Mouse (Mus musculus) stomach, embryonic 16.5 days (tissue): ENCODE data around the gene Anxa7. TPM values are rescaled to one million over a fixed set of nuclear protein-coding genes. Genes with fewer than 3 reads are reported as not detected.

Experiments
- ATAC-seq: fragments of 200-750 bp; cut with Nextera tagmentation; 2 replicates; pipeline ENCODE4 v1.8.0; 2017; ENCODE audit warnings: moderate number of reproducible peaks, moderate TSS enrichment; ENCODE audit not compliant: insufficient read depth, low FRiP score
- H3K27ac ChIP-seq: fragments of 300-500 bp; sonication (generic); 2 replicates; pipeline ENCODE4 v1.5.1; 2014; ENCODE audit warnings: low read length
- H3K27me3 ChIP-seq: fragments of 300-500 bp; sonication (generic); 2 replicates; pipeline ENCODE4 v1.6.1; 2014; ENCODE audit warnings: low read length, control low read depth, mixed read lengths; ENCODE audit not compliant: control insufficient read depth, insufficient read depth
- H3K36me3 ChIP-seq: fragments of 300-500 bp; sonication (generic); 2 replicates; pipeline ENCODE4 v1.6.1; 2014; ENCODE audit warnings: low read length; ENCODE audit not compliant: control insufficient read depth, insufficient read depth
- H3K4me1 ChIP-seq: fragments of 300-500 bp; sonication (generic); 2 replicates; pipeline ENCODE4 v1.6.1; 2014; ENCODE audit warnings: low read length, control low read depth, mixed read lengths; ENCODE audit not compliant: control insufficient read depth, insufficient read depth
- H3K4me2 ChIP-seq: fragments of 300-500 bp; sonication (generic); 2 replicates; pipeline ENCODE4 v1.6.1; 2014; ENCODE audit warnings: low read depth, low read length, mixed read lengths
- H3K4me3 ChIP-seq: fragments of 300-500 bp; sonication (generic); replicated peaks from 2 replicates; pipeline ENCODE4 v1.5.1; 2014; ENCODE audit warnings: mild to moderate bottlenecking, low read length
- H3K9ac ChIP-seq: fragments of 300-500 bp; sonication (generic); 2 replicates; pipeline ENCODE4 v1.6.1; 2014; ENCODE audit warnings: low read length
- H3K9me3 ChIP-seq: fragments of 300-500 bp; sonication (generic); replicated peaks from 2 replicates; pipeline ENCODE4 v1.6.1; 2016; ENCODE audit warnings: low read length, control low read depth; ENCODE audit not compliant: control insufficient read depth
- WGBS: fragments of 180-500 bp; shearing (Covaris S2); extraction: QIAGEN DNeasy Blood & Tissue Kit; methylation state at CpG from one replicate; pipeline ENCODE4 v1.1.7; 2014; 5-methylcytosine and 5-hydroxymethylcytosine counted together
- polyA plus RNA-seq: library from polyadenylated mRNA; unstranded; fragments of >200 nt; fragmentation: Nextera tagmentation; extraction: Ambion mirVana; gene quantifications from 2 replicates; pipeline ENCODE4 v1.2.1, GENCODE M21; 2015

The Anxa7 gene
- polyA plus RNA-seq = 76.4 and 86.2 TPM in 2 replicates

DNA sequence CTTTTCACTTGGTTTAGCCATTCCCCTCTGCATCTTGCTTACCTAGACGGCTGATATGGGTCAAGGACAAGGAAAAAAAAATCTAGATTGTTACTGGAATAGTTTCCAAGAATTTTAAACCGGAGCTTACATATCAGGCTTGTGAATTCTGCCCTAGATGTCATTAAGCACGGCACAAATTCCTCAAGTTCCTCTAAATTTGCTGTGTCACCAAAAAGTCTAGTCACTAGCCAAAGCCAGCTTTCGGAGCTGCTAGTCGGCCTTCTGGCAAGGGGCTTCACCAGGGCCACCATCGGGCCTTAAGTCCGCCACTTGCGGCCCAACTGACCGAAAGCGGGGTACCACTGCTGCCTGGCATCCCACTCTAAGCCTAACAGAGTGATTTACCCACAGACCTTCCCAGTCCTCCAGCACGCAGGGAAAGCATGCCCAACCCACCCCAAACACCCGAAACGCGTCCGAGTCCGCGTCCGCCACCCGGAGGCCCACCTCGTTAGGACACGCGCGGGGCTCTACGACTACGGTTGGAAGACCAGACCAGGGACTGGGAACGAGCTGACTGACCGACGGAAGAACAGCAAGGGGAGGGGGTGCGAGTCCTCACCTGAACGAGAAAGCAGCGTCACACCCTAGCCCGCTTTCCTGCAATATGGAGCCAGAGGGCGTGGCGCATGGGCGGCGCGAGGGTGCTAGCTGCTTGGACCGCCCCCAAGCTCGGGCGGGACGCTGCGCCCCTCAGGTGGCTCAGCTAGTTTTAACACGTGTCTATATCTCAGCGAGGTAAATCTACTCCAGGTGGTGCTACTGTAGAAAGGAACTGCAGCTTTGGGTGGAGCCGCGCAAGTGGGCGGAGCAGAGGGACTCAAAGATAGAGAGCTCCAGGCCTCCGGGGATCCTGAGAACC lies at the start of gene Anxa7:
TSS of gene Anxa7 (minus strand) at position 843 of the 904 bp plus-strand sequence.
- Histone ChIP-seq H3K4me3 (peak within 1 kb of the TSS; percentile 82), H3K9me3 (no peaks in the 10 kb centered on the region), H3K4me2 (peak within 1 kb of the TSS; percentile 80), H3K27me3 (no peaks in the 10 kb centered on the region), H3K36me3 (no peaks in the 10 kb centered on the region), H3K9ac (peak within 1 kb of the TSS; percentile 90), H3K4me1 (peaks cover 17% of the 10 kb centered on the region), H3K27ac (peak within 1 kb of the TSS; percentile 93)
- ATAC-seq = peak; percentile 91
- under 1% methylated on average over 48 of the region's 48 CpGs for WGBS

DNA sequence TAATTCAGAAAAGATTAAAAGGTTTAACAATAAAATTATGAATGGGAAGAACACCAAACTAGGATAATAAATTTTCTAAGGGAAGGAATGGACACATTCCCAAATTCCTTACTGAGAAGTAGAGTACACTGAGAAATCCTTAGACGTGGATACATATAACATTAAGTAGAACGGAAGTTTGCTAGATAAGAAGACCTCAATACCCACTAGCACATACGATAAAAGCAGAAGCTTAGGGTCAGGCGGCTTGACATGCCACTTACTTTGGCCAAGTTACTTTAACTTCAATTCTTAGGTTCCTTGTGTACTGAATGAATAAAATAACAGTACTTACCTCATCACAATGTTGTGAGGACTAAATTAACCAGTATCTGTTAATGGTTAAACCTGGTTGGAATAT lies 49.7 kb upstream of the Anxa7 start:
- no peaks in the 10 kb centered on the region for H3K36me3 ChIP-seq
- H3K27me3 ChIP-seq = no peaks in the 10 kb centered on the region
- H3K4me3 ChIP-seq = no peak overlapping the region
- H3K9me3 ChIP-seq = no peaks in the 10 kb centered on the region
- no peak for ATAC-seq
- H3K9ac ChIP-seq = no peak overlapping the region
- no peaks in the 10 kb centered on the region for H3K4me1 ChIP-seq
- H3K27ac ChIP-seq = no peak overlapping the region
- WGBS = 84% methylated on average over 4 of the region's 4 CpGs
- H3K4me2 ChIP-seq = no peak overlapping the region

DNA sequence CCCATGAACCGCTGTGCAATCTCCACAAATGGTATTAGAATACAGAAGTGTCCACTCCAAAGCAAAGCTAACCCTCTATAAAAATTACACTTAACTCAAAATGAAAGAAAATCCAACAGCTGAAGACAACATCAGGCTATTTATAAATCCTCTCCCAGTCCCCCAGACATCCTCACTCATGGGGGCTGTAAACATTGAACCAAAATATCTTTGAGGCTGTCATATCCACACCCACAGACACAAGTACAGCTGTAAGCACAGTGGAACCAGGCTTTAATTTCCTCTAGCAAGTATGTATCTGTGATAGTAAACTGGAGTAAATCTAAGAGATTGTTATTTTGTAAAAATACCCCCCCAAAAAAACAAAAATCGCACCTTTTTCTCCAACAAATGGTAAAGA lies 40.2 kb upstream of the Anxa7 start:
- Histone ChIP-seq H3K4me2 (no peak overlapping the region), H3K9ac (no peak overlapping the region), H3K4me1 (no peaks in the 10 kb centered on the region), H3K27me3 (no peaks in the 10 kb centered on the region), H3K4me3 (no peak overlapping the region), H3K36me3 (0 out of 2 replicates have a peak, but pooled peaks cover 6% of the 10 kb centered on the region), H3K27ac (no peak overlapping the region), H3K9me3 (no peaks in the 10 kb centered on the region)
- no peak for ATAC-seq
- WGBS = 98% methylated on average over 2 of the region's 2 CpGs

GRCm38 (mm10) chr14:20508424-20508823 lies 28.5 kb upstream of the Anxa7 start:
- H3K4me3 ChIP-seq = no peak overlapping the region
- no peak overlapping the region for H3K4me2 ChIP-seq
- ATAC-seq = no peak
- WGBS = 86% methylated on average over 2 of the region's 2 CpGs
- no peaks in the 10 kb centered on the region for H3K4me1 ChIP-seq
- no peaks in the 10 kb centered on the region for H3K36me3 ChIP-seq
- H3K27me3 ChIP-seq = no peaks in the 10 kb centered on the region
- no peaks in the 10 kb centered on the region for H3K9me3 ChIP-seq
- H3K27ac ChIP-seq = no peak overlapping the region
- H3K9ac ChIP-seq = no peak overlapping the region

- Histone ChIP-seq H3K9ac (no peak overlapping the region), H3K36me3 (peaks cover 6% of the 10 kb centered on the region; the same call in 1 of the 2 replicates), H3K4me1 (no peaks in the 10 kb centered on the region), H3K27ac (no peak overlapping the region), H3K27me3 (no peaks in the 10 kb centered on the region), H3K4me3 (no peak overlapping the region), H3K4me2 (no peak overlapping the region), H3K9me3 (no peaks in the 10 kb centered on the region)
- WGBS = 93% methylated on average over 10 of the region's 10 CpGs
- ATAC-seq = no peak
Measured at GRCm38 (mm10) chr14:20502966-20503365, 23.0 kb upstream of the Anxa7 start.

GRCm38 (mm10) chr14:20499982-20500381 lies 20.0 kb upstream of the Anxa7 start:
- no peaks in the 10 kb centered on the region for H3K9me3 ChIP-seq
- 92% methylated on average over 3 of the region's 3 CpGs for WGBS
- no peak overlapping the region for H3K9ac ChIP-seq
- H3K4me1 ChIP-seq = no peaks in the 10 kb centered on the region
- no peak overlapping the region for H3K4me3 ChIP-seq
- H3K4me2 ChIP-seq = no peak overlapping the region
- peaks cover 14% of the 10 kb centered on the region; the same call in 1 of the 2 replicates for H3K36me3 ChIP-seq
- no peaks in the 10 kb centered on the region for H3K27me3 ChIP-seq
- H3K27ac ChIP-seq = no peak overlapping the region
- ATAC-seq = no peak

GRCm38 (mm10) chr14:20496603-20497002 lies 16.7 kb upstream of the Anxa7 start, which contains the start of gene Mss51:
Gene Mss51, minus strand, starts transcription at chr14:20496901.
- Histone ChIP-seq H3K27me3 (no peaks in the 10 kb centered on the region), H3K4me2 (no peak within 1 kb of the TSS), H3K36me3 (peaks cover 21% of the 10 kb centered on the region), H3K4me1 (no peaks in the 10 kb centered on the region), H3K27ac (no peak within 1 kb of the TSS), H3K9ac (no peak within 1 kb of the TSS), H3K4me3 (no peak within 1 kb of the TSS), H3K9me3 (no peaks in the 10 kb centered on the region)
- no peak for ATAC-seq
- WGBS = 72% methylated on average over 2 of the region's 2 CpGs

DNA sequence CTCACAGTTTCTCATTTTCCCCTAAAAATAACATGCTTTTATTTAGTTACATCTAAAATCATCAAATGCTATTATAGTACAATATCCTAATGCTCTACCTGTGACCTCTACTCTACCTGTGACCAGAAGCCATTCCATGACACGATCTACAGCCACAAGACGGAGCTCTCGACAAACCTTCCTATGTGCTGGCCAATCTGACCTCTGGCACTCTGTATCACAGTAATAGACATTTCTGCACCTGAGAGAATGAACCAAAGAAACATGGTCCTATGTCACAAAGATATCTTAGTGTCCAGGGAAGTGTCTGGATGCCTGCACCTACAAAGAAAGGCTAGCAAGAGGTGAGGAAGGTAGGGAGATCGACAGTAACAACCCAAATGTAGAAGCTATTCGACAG lies 6.1 kb upstream of the Anxa7 start:
- no peak for ATAC-seq

GRCm38 (mm10) chr14:20482051-20482751 lies 2.3 kb upstream of the Anxa7 start:
- no peak overlapping the region for H3K9ac ChIP-seq
- no peak overlapping the region for H3K4me2 ChIP-seq
- 0 out of 2 replicates have a peak, but pooled peaks cover 3% of the 10 kb centered on the region for H3K36me3 ChIP-seq
- H3K27ac ChIP-seq = no peak overlapping the region
- no peak overlapping the region for H3K4me3 ChIP-seq
- no peaks in the 10 kb centered on the region for H3K27me3 ChIP-seq
- WGBS = 86% methylated on average over 7 of the region's 7 CpGs
- no peaks in the 10 kb centered on the region for H3K9me3 ChIP-seq
- peaks cover 15% of the 10 kb centered on the region for H3K4me1 ChIP-seq
- ATAC-seq = no peak

More for the DNA sequence above, 6.1 kb upstream of the Anxa7 start:
- Histone ChIP-seq H3K4me3 (no peak overlapping the region), H3K4me2 (no peak overlapping the region), H3K4me1 (peaks cover 7% of the 10 kb centered on the region; the same call in 1 of the 2 replicates), H3K36me3 (0 out of 2 replicates have a peak, but pooled peaks cover 3% of the 10 kb centered on the region), H3K27me3 (no peaks in the 10 kb centered on the region), H3K9ac (no peak overlapping the region), H3K9me3 (no peaks in the 10 kb centered on the region), H3K27ac (no peak overlapping the region)
- 94% methylated on average over 5 of the region's 5 CpGs for WGBS
